Mouse (Mus musculus) retina, postnatal 1 day (tissue): ENCODE data around the gene Sgsm2.
A peak's percentile ranks its signal among the peaks of the same experiment; 100 is the strongest.

ENCODE experiments used
- DNase-seq: peaks from one replicate; pipeline ENCODE4 v3.0.0-alpha.2; 2012

Sgsm2 gene

GRCm38 (mm10) chr11:74881979-74882378, 14.9 kb downstream of the Sgsm2 start:
- DNase-seq, result no peak

GRCm38 (mm10) chr11:74880999-74881398, 15.9 kb downstream of the Sgsm2 start:
- DNase-seq, result no peak

- DNase-seq, result peak; percentile 86
Measured at GRCm38 (mm10) chr11:74876801-74877200, 20.1 kb downstream of the Sgsm2 start.

GRCm38 (mm10) chr11:74874630-74875029, 22.2 kb downstream of the Sgsm2 start:
- no peak for DNase-seq

GRCm38 (mm10) chr11:74870991-74871622, 25.8 kb downstream of the Sgsm2 start:
- peak; percentile 40 for DNase-seq

- DNase-seq, result no peak
Measured at GRCm38 (mm10) chr11:74870544-74870943, 26.3 kb downstream of the Sgsm2 start.

GRCm38 (mm10) chr11:74869603-74870002, 27.3 kb downstream of the Sgsm2 start:
- DNase-seq, result peak; percentile 55

GRCm38 (mm10) chr11:74868046-74868760, 28.7 kb downstream of the Sgsm2 start:
- no peak for DNase-seq

- DNase-seq, result no peak
Measured at GRCm38 (mm10) chr11:74867181-74867580, 29.7 kb downstream of the Sgsm2 start.

GRCm38 (mm10) chr11:74866640-74867039, 30.2 kb downstream of the Sgsm2 start:
- no peak for DNase-seq

- DNase-seq, result no peak
Measured at GRCm38 (mm10) chr11:74865252-74865651, 31.6 kb downstream of the Sgsm2 start.

- no peak for DNase-seq
Measured at GRCm38 (mm10) chr11:74864421-74864820, 32.4 kb downstream of the Sgsm2 start.

- peak; percentile 46 for DNase-seq
Measured at GRCm38 (mm10) chr11:74863471-74863870, 33.4 kb downstream of the Sgsm2 start.

GRCm38 (mm10) chr11:74862129-74862528, 34.7 kb downstream of the Sgsm2 start:
- no peak for DNase-seq

GRCm38 (mm10) chr11:74857756-74858155, 39.1 kb downstream of the Sgsm2 start:
- DNase-seq, result no peak

GRCm38 (mm10) chr11:74850998-74851661, 45.7 kb downstream of the Sgsm2 start:
- no peak for DNase-seq

GRCm38 (mm10) chr11:74847919-74848521, 48.8 kb downstream of the Sgsm2 start:
- peak; percentile 88 for DNase-seq

GRCm38 (mm10) chr11:74845784-74846183, 51.1 kb downstream of the Sgsm2 start:
- peak; percentile 48 for DNase-seq

GRCm38 (mm10) chr11:74843761-74844160, 53.1 kb downstream of the Sgsm2 start:
- no peak for DNase-seq

GRCm38 (mm10) chr11:74843435-74843714, 53.5 kb downstream of the Sgsm2 start:
- DNase-seq, result no peak

GRCm38 (mm10) chr11:74842656-74843434, 54.0 kb downstream of the Sgsm2 start:
- peak; percentile 75 for DNase-seq

- DNase-seq, result no peak
Measured at GRCm38 (mm10) chr11:74842045-74842444, 54.8 kb downstream of the Sgsm2 start.

GRCm38 (mm10) chr11:74841366-74841765, 55.5 kb downstream of the Sgsm2 start:
- no peak for DNase-seq
